Mouse (Mus musculus): ENCODE results near the gene Znrf1. TPM values are rescaled to one million over a fixed set of nuclear protein-coding genes. Genes with fewer than 3 reads are reported as not detected.

The Znrf1 gene
- polyA plus RNA-seq, 1 experiment from 2014 or later: 66.0 TPM

DNA sequence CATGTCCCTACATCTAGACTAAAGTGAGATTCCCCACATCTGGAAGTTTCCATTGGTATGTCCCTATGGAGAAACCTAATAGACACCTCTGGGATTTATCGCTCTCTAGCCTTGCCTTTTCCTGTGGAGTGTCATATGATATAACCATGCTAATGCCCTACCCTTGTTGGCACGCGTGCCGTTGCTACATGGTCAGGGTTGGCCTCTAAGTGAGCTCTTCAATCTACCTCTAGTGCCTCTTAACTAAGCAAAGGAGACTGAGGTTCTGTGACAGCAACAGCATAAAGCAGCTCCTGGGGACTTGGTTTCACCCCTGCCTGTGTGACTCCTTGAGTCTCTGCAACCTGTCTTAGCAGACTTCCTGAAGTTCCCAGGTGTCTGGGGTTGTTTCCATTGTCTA, 82.4 kb downstream of the Znrf1 start:
- WGBS: 95% methylated on average over 4 of the region's 4 CpGs

GRCm38 (mm10) chr8:111619936-111620335, 84.0 kb downstream of the Znrf1 start:
- no peak overlapping the region for H3K4me2 ChIP-seq (ENCODE audit: low read length)
- no peak overlapping the region for H3K4me3 ChIP-seq (replicated peaks; ENCODE audit: low read length)
- no peak overlapping the region for H3K9ac ChIP-seq (replicated peaks; ENCODE audit: low read depth, low read length)
- H3K9me3 ChIP-seq (ENCODE audit: control insufficient read depth, low read length): no peaks in the 10 kb centered on the region
- ATAC-seq: no peak
- no peaks in the 10 kb centered on the region for H3K36me3 ChIP-seq (ENCODE audit: control insufficient read depth, insufficient read depth)
- no peaks in the 10 kb centered on the region for H3K27me3 ChIP-seq (replicated peaks; ENCODE audit: control insufficient read depth, insufficient read depth, low read length)
- WGBS: 65% methylated on average over 1 of the region's 1 CpGs
- H3K4me1 ChIP-seq (replicated peaks; ENCODE audit: control insufficient read depth, insufficient read depth, low read length): no peaks in the 10 kb centered on the region
- no peak overlapping the region for H3K27ac ChIP-seq (ENCODE audit: low read length)

More for the DNA sequence above, 82.4 kb downstream of the Znrf1 start:
- H3K27me3 ChIP-seq (replicated peaks; ENCODE audit: control insufficient read depth, insufficient read depth, low read length): no peaks in the 10 kb centered on the region
- no peak overlapping the region for H3K27ac ChIP-seq (ENCODE audit: low read length)
- ATAC-seq: no peak
- H3K36me3 ChIP-seq (ENCODE audit: control insufficient read depth, insufficient read depth): no peaks in the 10 kb centered on the region
- no peak overlapping the region for H3K4me2 ChIP-seq (ENCODE audit: low read length)
- no peaks in the 10 kb centered on the region for H3K9me3 ChIP-seq (ENCODE audit: control insufficient read depth, low read length)
- H3K4me3 ChIP-seq (replicated peaks; ENCODE audit: low read length): no peak overlapping the region
- H3K9ac ChIP-seq (replicated peaks; ENCODE audit: low read depth, low read length): no peak overlapping the region
- no peaks in the 10 kb centered on the region for H3K4me1 ChIP-seq (replicated peaks; ENCODE audit: control insufficient read depth, insufficient read depth, low read length)

GRCm38 (mm10) chr8:111622104-111622503, 86.2 kb downstream of the Znrf1 start:
- no peaks in the 10 kb centered on the region for H3K9me3 ChIP-seq (ENCODE audit: control insufficient read depth, low read length)
- no peak overlapping the region for H3K9ac ChIP-seq (replicated peaks; ENCODE audit: low read depth, low read length)
- H3K4me2 ChIP-seq (ENCODE audit: low read length): no peak overlapping the region
- 72% methylated on average over 3 of the region's 3 CpGs for WGBS
- ATAC-seq: no peak
- H3K27ac ChIP-seq (ENCODE audit: low read length): no peak overlapping the region
- no peaks in the 10 kb centered on the region for H3K4me1 ChIP-seq (replicated peaks; ENCODE audit: control insufficient read depth, insufficient read depth, low read length)
- H3K4me3 ChIP-seq (replicated peaks; ENCODE audit: low read length): no peak overlapping the region
- no peaks in the 10 kb centered on the region for H3K27me3 ChIP-seq (replicated peaks; ENCODE audit: control insufficient read depth, insufficient read depth, low read length)
- H3K36me3 ChIP-seq (ENCODE audit: control insufficient read depth, insufficient read depth): no peaks in the 10 kb centered on the region

DNA sequence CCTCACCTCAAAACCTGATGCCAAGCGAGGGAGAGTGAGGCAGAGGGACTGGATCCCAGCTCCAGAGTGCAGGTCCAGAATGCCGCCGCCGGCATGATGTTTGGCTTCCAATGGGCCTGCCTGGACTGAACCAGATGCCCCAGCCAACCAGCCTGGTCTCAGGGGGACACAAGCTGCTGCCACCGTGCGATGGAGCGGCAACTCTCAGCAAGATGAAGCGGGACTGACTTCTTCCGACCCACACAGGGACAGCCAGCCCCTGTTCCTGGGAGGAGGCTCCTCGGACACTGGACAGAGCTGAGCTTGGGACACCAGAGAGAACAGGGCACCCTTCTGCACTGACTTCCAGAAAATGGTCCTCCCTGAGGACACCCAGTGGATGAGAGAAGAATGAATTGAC, 86.7 kb downstream of the Znrf1 start:
- H3K27me3 ChIP-seq (replicated peaks; ENCODE audit: control insufficient read depth, insufficient read depth, low read length): no peaks in the 10 kb centered on the region
- H3K9ac ChIP-seq (replicated peaks; ENCODE audit: low read depth, low read length): no peak overlapping the region
- WGBS: 76% methylated on average over 10 of the region's 10 CpGs
- H3K4me1 ChIP-seq (replicated peaks; ENCODE audit: control insufficient read depth, insufficient read depth, low read length): no peaks in the 10 kb centered on the region
- H3K36me3 ChIP-seq (ENCODE audit: control insufficient read depth, insufficient read depth): no peaks in the 10 kb centered on the region
- no peak overlapping the region for H3K4me3 ChIP-seq (replicated peaks; ENCODE audit: low read length)
- H3K4me2 ChIP-seq (ENCODE audit: low read length): no peak overlapping the region
- no peaks in the 10 kb centered on the region for H3K9me3 ChIP-seq (ENCODE audit: control insufficient read depth, low read length)
- no peak overlapping the region for H3K27ac ChIP-seq (ENCODE audit: low read length)
- no peak for ATAC-seq

DNA sequence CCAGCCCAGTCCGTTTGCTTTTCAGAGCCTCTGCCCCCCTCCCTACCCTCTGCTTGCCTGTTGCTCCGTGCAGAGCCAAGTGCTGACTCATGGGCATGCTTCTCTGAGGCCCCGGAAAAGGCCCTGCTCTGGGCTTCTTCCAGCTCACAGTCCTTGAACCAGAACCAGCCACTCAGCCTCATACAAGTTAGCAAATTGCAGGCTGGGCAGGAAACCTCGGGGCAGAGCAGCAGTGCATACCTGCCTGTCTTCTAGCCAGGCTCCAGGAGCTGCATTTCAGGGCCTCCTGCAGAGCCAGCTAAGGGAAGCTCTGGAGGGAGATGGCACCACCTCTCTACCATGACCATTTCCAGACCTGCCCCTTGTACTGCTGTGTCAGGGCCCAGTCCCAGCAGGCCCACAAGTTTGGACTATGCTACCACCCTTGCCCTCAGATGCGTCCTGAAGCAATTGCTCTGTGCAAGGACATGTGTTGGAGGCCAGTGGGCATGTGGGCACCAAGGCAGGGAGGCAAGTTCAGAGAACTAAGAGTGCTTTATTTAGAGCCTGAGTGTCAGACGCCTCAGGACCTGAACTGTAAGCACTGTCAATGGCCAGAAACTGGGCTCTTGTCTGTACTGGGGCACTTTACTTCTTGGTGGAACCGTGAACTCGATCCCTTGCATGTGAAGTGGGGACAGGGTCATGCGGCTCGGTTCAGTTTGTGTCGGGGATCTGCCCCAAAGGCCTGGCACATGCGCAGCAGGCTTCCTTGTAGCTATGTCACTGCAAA, 88.4 kb downstream of the Znrf1 start:
- Histone ChIP-seq H3K36me3 (ENCODE audit: control insufficient read depth, insufficient read depth) (no peaks in the 10 kb centered on the region), H3K4me2 (ENCODE audit: low read length) (no peak overlapping the region), H3K27me3 (replicated peaks; ENCODE audit: control insufficient read depth, insufficient read depth, low read length) (no peaks in the 10 kb centered on the region), H3K9me3 (ENCODE audit: control insufficient read depth, low read length) (no peaks in the 10 kb centered on the region), H3K9ac (replicated peaks; ENCODE audit: low read depth, low read length) (no peak overlapping the region), H3K4me1 (replicated peaks; ENCODE audit: control insufficient read depth, insufficient read depth, low read length) (no peaks in the 10 kb centered on the region), H3K27ac (ENCODE audit: low read length) (no peak overlapping the region), H3K4me3 (replicated peaks; ENCODE audit: low read length) (no peak overlapping the region)
- WGBS: 77% methylated on average over 12 of the region's 12 CpGs
- no peak for ATAC-seq

DNA sequence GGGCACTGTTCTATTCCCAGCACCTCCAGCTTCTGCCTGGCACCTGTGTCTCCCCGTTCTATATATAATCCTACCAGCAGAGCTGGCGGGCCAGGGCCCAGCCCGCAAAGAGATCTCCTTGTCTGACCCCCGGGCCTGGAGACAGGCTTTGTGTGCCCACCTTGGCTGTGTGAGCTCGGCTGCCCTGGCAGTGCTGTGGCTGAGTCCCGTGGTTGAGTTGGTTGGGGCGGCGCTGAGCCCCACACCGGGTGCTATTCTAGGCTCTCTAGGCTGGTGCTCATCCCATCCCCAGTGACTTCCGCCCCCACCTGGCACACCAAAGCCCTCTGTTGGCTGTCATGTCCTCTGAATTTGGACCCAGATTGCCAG, 88.9 kb downstream of the Znrf1 start:
- Histone ChIP-seq H3K27ac (ENCODE audit: low read length) (no peak overlapping the region), H3K4me1 (replicated peaks; ENCODE audit: control insufficient read depth, insufficient read depth, low read length) (peaks cover under 1% of the 10 kb centered on the region; the same call in 1 of the 2 replicates), H3K27me3 (replicated peaks; ENCODE audit: control insufficient read depth, insufficient read depth, low read length) (no peaks in the 10 kb centered on the region), H3K4me3 (replicated peaks; ENCODE audit: low read length) (no peak overlapping the region), H3K4me2 (ENCODE audit: low read length) (no peak overlapping the region), H3K9me3 (ENCODE audit: control insufficient read depth, low read length) (no peaks in the 10 kb centered on the region), H3K9ac (replicated peaks; ENCODE audit: low read depth, low read length) (no peak overlapping the region), H3K36me3 (ENCODE audit: control insufficient read depth, insufficient read depth) (no peaks in the 10 kb centered on the region)
- no peak for ATAC-seq
- 95% methylated on average over 10 of the region's 10 CpGs for WGBS

DNA sequence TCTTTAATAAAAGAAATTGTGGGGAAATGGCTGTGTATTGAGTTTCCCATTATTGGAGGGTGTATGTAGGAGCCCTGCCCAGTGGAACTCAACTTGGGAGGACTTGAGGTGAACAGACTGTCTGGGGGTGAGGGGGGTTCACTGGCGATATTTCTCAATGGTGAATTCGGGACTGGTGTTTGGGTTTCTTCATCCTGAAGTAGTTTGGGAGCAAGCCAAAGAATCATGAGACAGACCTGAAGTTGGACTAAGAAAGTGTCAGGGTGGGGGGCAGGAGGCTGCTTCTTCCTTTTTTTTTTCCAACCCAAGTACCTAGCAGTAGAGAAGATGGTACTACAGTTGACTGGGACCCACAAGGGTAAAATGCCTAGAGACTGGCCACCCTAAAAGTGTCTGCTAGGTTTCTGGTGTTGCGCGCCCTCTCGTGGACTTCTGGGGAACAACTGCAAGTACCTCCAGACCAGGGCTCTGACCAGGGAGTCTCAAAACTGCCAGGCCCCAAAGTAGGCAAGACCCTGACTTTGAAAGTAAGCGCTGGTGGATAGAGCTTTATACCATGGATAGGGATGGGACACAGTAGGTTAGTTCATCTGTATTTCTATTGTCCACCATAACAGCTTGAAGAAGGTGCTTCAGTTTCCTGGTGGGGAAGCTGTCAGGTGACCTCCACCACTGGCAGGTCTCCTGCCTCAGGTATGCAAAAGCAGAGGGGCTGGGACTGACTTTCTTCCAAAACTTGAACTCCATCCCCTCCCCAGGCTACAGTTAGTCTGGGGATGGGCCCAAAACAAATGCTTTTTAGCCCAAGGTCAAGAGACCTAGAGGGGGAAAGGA, 90.0 kb downstream of the Znrf1 start:
- WGBS: 29% methylated on average over 6 of the region's 6 CpGs
- Histone ChIP-seq H3K9ac (replicated peaks; ENCODE audit: low read depth, low read length) (no peak overlapping the region), H3K4me1 (replicated peaks; ENCODE audit: control insufficient read depth, insufficient read depth, low read length) (peaks cover 4% of the 10 kb centered on the region), H3K36me3 (ENCODE audit: control insufficient read depth, insufficient read depth) (no peaks in the 10 kb centered on the region), H3K27me3 (replicated peaks; ENCODE audit: control insufficient read depth, insufficient read depth, low read length) (no peaks in the 10 kb centered on the region), H3K4me3 (replicated peaks; ENCODE audit: low read length) (no peak overlapping the region), H3K4me2 (ENCODE audit: low read length) (no peak overlapping the region), H3K27ac (ENCODE audit: low read length) (no peak overlapping the region), H3K9me3 (ENCODE audit: control insufficient read depth, low read length) (no peaks in the 10 kb centered on the region)
- no peak for ATAC-seq

DNA sequence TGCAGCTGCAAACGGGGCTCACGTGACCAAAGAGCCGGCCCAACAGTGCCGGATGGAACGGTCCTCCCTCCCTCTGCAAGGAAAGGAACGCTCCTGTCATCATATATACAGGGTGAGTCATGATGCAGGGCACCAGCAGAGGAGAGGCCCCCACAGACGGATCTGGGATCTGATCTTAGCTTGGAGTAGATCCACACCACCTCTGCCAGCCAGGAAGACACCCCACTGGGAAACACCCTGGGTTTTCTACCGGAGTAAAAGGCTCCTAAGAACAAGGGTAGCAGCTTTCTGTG, 90.6 kb downstream of the Znrf1 start:
- 73% methylated on average over 8 of the region's 8 CpGs for whole genome bisulfite sequencing
- no peak overlapping the region for H3K27ac ChIP-seq (ENCODE audit: low read length)
- H3K4me1 ChIP-seq (replicated peaks; ENCODE audit: control insufficient read depth, insufficient read depth, low read length): peaks cover 4% of the 10 kb centered on the region
- no peaks in the 10 kb centered on the region for H3K27me3 ChIP-seq (replicated peaks; ENCODE audit: control insufficient read depth, insufficient read depth, low read length)
- H3K9me3 ChIP-seq (ENCODE audit: control insufficient read depth, low read length): no peaks in the 10 kb centered on the region
- H3K4me2 ChIP-seq (ENCODE audit: low read length): no peak overlapping the region
- no peak overlapping the region for H3K4me3 ChIP-seq (replicated peaks; ENCODE audit: low read length)
- ATAC-seq: no peak
- H3K9ac ChIP-seq (replicated peaks; ENCODE audit: low read depth, low read length): no peak overlapping the region
- no peaks in the 10 kb centered on the region for H3K36me3 ChIP-seq (ENCODE audit: control insufficient read depth, insufficient read depth)

GRCm38 (mm10) chr8:111626933-111627332, 91.0 kb downstream of the Znrf1 start:
- H3K9ac ChIP-seq (replicated peaks; ENCODE audit: low read depth, low read length): no peak overlapping the region
- H3K36me3 ChIP-seq (ENCODE audit: control insufficient read depth, insufficient read depth): no peaks in the 10 kb centered on the region
- no peak for ATAC-seq

More at GRCm38 (mm10) chr8:111626933-111627332, 91.0 kb downstream of the Znrf1 start:
- WGBS: 96% methylated on average over 14 of the region's 14 CpGs
- Histone ChIP-seq H3K4me2 (ENCODE audit: low read length) (no peak overlapping the region), H3K27ac (ENCODE audit: low read length) (no peak overlapping the region), H3K4me1 (replicated peaks; ENCODE audit: control insufficient read depth, insufficient read depth, low read length) (peaks cover 4% of the 10 kb centered on the region), H3K27me3 (replicated peaks; ENCODE audit: control insufficient read depth, insufficient read depth, low read length) (no peaks in the 10 kb centered on the region), H3K4me3 (replicated peaks; ENCODE audit: low read length) (no peak overlapping the region), H3K9me3 (ENCODE audit: control insufficient read depth, low read length) (no peaks in the 10 kb centered on the region)
